Mouse (Mus musculus) cortical plate, adult 2 months (tissue): ENCODE results near the gene AB124611.

ENCODE experiments used
- CTCF ChIP-seq: fragments of 200-500 bp; IDR thresholded peaks from 2 replicates; pipeline ENCODE4 v1.5.1; 2011; ENCODE audit warnings: mild to moderate bottlenecking, control low read depth, low read length; ENCODE audit not compliant: insufficient read depth; ENCODE audit errors: extremely low read depth
- POLR2A ChIP-seq: fragments of 200-500 bp; IDR thresholded peaks from 2 replicates; pipeline ENCODE4 v1.6.1; 2011; ENCODE audit warnings: mild to moderate bottlenecking, low read length, control low read depth; ENCODE audit not compliant: insufficient read depth; ENCODE audit errors: extremely low read depth

GRCm38 (mm10) chr9:21591831-21592702, 66.1 kb downstream of the AB124611 start:
- TF ChIP-seq CTCF, result no peak
- TF ChIP-seq POLR2A, result no peak
